Mouse (Mus musculus): ENCODE results near the gene Ppp1r12a. TPM values are rescaled to one million over a fixed set of nuclear protein-coding genes. Genes with fewer than 3 reads are reported as not detected.

Ppp1r12a gene
- polyA plus RNA-seq (2015; fragmentation: Nextera tagmentation; extraction: Ambion mirVana) = 84.1 and 102 TPM in 2 replicates

- H3K4me1 ChIP-seq (replicated peaks; ENCODE audit: control insufficient read depth, insufficient read depth, low read length) = no peaks in the 10 kb centered on the region
- no peaks in the 10 kb centered on the region for H3K27me3 ChIP-seq (replicated peaks; ENCODE audit: control insufficient read depth, insufficient read depth, low read length)
- H3K9ac ChIP-seq (ENCODE audit: low read depth, low read length) = peak within 1 kb of the TSS; percentile 100
- H3K27ac ChIP-seq (ENCODE audit: low read depth, low read length) = peak within 1 kb of the TSS; percentile 99
- peak within 1 kb of the TSS; percentile 99 for H3K4me3 ChIP-seq (ENCODE audit: low read depth, low read length)
- peak; percentile 97 for ATAC-seq
- peak within 1 kb of the TSS; percentile 66 for H3K4me2 ChIP-seq (replicated peaks; ENCODE audit: low read depth)
- H3K9me3 ChIP-seq (ENCODE audit: control insufficient read depth) = no peaks in the 10 kb centered on the region
- no peaks in the 10 kb centered on the region for H3K36me3 ChIP-seq (ENCODE audit: control insufficient read depth, insufficient read depth)
- WGBS = under 1% methylated on average over 72 of the region's 89 CpGs
- TF ChIP-seq CTCF (IDR thresholded peaks at IDR 0.05; ENCODE audit: low read depth) = peak; percentile 1; the same call in 1 of the 2 replicates
These were observed at the start of gene Ppp1r12a for GRCm38 (mm10) chr10:108161261-108162256. TSS of gene Ppp1r12a (plus strand) at chr10:108162193.

GRCm38 (mm10) chr10:108113361-108114237, 48.4 kb upstream of the Ppp1r12a start:
- Histone ChIP-seq H3K9me3 (ENCODE audit: control insufficient read depth) (no peaks in the 10 kb centered on the region), H3K27me3 (replicated peaks; ENCODE audit: control insufficient read depth, insufficient read depth, low read length) (no peaks in the 10 kb centered on the region), H3K36me3 (ENCODE audit: control insufficient read depth, insufficient read depth) (no peaks in the 10 kb centered on the region), H3K27ac (ENCODE audit: low read depth, low read length) (peak overlapping the region; percentile 82), H3K4me3 (ENCODE audit: low read depth, low read length) (peak overlapping the region; percentile 30), H3K9ac (ENCODE audit: low read depth, low read length) (no peak overlapping the region), H3K4me2 (replicated peaks; ENCODE audit: low read depth) (peak overlapping the region; percentile 61), H3K4me1 (replicated peaks; ENCODE audit: control insufficient read depth, insufficient read depth, low read length) (0 out of 2 replicates have a peak, but pooled peaks cover 3% of the 10 kb centered on the region)
- peak; percentile 98 for ATAC-seq
- TF ChIP-seq CTCF (IDR thresholded peaks at IDR 0.05; ENCODE audit: low read depth) = no peak
- WGBS = 23% methylated on average over 17 of the region's 17 CpGs

GRCm38 (mm10) chr10:108118200-108119163, 43.5 kb upstream of the Ppp1r12a start:
- Histone ChIP-seq H3K27me3 (replicated peaks; ENCODE audit: control insufficient read depth, insufficient read depth, low read length) (no peaks in the 10 kb centered on the region), H3K4me1 (replicated peaks; ENCODE audit: control insufficient read depth, insufficient read depth, low read length) (0 out of 2 replicates have a peak, but pooled peaks cover 3% of the 10 kb centered on the region), H3K4me3 (ENCODE audit: low read depth, low read length) (no peak overlapping the region), H3K27ac (ENCODE audit: low read depth, low read length) (no peak overlapping the region), H3K9ac (ENCODE audit: low read depth, low read length) (no peak overlapping the region), H3K4me2 (replicated peaks; ENCODE audit: low read depth) (no peak overlapping the region), H3K9me3 (ENCODE audit: control insufficient read depth) (no peaks in the 10 kb centered on the region), H3K36me3 (ENCODE audit: control insufficient read depth, insufficient read depth) (no peaks in the 10 kb centered on the region)
- 80% methylated on average over 13 of the region's 13 CpGs for WGBS
- TF ChIP-seq CTCF (IDR thresholded peaks at IDR 0.05; ENCODE audit: low read depth) = no peak
- no peak for ATAC-seq

- Histone ChIP-seq H3K27me3 (replicated peaks; ENCODE audit: control insufficient read depth, insufficient read depth, low read length) (no peaks in the 10 kb centered on the region), H3K9me3 (ENCODE audit: control insufficient read depth) (no peaks in the 10 kb centered on the region), H3K4me1 (replicated peaks; ENCODE audit: control insufficient read depth, insufficient read depth, low read length) (no peaks in the 10 kb centered on the region), H3K9ac (ENCODE audit: low read depth, low read length) (no peak overlapping the region), H3K36me3 (ENCODE audit: control insufficient read depth, insufficient read depth) (no peaks in the 10 kb centered on the region), H3K4me2 (replicated peaks; ENCODE audit: low read depth) (no peak overlapping the region), H3K27ac (ENCODE audit: low read depth, low read length) (no peak overlapping the region), H3K4me3 (ENCODE audit: low read depth, low read length) (no peak overlapping the region)
- 52% methylated on average over 1 of the region's 1 CpGs for WGBS
- TF ChIP-seq CTCF (IDR thresholded peaks at IDR 0.05; ENCODE audit: low read depth) = no peak
- ATAC-seq = no peak
These were observed 42.6 kb upstream of the Ppp1r12a start for GRCm38 (mm10) chr10:108119416-108119815.

DNA sequence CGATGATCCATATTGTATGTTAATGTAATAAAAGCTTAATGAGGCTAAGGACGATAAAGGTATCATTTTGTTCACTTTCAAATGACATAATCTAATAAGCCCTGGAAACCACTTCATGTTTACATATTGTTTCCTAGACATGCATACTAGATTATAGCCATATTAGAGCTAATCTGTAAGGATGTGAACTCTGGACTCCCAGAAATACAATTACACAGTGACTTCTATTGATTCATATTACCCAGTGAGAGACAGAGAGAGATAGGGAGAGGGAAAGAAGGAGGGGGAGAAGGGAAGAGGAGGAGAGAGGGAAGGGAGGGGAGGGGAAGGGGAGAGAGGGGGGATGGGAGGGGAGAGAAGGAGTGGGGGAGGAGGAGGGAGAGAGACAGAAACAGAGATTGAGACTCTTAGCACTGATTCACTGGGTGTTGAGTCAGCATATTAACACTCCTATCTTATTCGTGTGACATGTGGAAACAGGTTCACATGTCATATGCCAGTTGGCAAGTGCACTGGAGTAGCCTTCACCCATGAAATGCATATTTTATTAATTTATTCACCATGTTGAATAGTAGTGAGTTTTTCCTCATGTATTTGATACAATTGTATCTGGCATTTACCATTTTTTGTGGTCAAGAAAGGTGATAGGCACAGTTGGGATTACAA, 36.9 kb upstream of the Ppp1r12a start:
- WGBS = 41% methylated on average over 3 of the region's 3 CpGs
- TF ChIP-seq CTCF (IDR thresholded peaks at IDR 0.05; ENCODE audit: low read depth) = no peak

More for the DNA sequence above, 36.9 kb upstream of the Ppp1r12a start:
- H3K27me3 ChIP-seq (replicated peaks; ENCODE audit: control insufficient read depth, insufficient read depth, low read length) = no peaks in the 10 kb centered on the region
- H3K4me3 ChIP-seq (ENCODE audit: low read depth, low read length) = no peak overlapping the region
- H3K27ac ChIP-seq (ENCODE audit: low read depth, low read length) = no peak overlapping the region
- no peaks in the 10 kb centered on the region for H3K36me3 ChIP-seq (ENCODE audit: control insufficient read depth, insufficient read depth)
- peak; percentile 98 for ATAC-seq
- no peaks in the 10 kb centered on the region for H3K9me3 ChIP-seq (ENCODE audit: control insufficient read depth)
- no peaks in the 10 kb centered on the region for H3K4me1 ChIP-seq (replicated peaks; ENCODE audit: control insufficient read depth, insufficient read depth, low read length)
- H3K9ac ChIP-seq (ENCODE audit: low read depth, low read length) = no peak overlapping the region
- no peak overlapping the region for H3K4me2 ChIP-seq (replicated peaks; ENCODE audit: low read depth)
